Mouse (Mus musculus) left cerebral cortex, adult 11 months (tissue): ENCODE data around the gene Mmp19.

Experiments used
- DNase-seq: peaks from one replicate; pipeline ENCODE4 v3.0.0; 2022; ENCODE audit warnings: low spot score

Gene Mmp19

GRCm38 (mm10) chr10:128790398-128791124 is at the start of gene Mmp19:
Mmp19 (plus strand) TSS chr10:128790910.
- DNase-seq, result no peak

- no peak for DNase-seq
Measured at GRCm38 (mm10) chr10:128742616-128743015, 48.1 kb upstream of the Mmp19 start.

GRCm38 (mm10) chr10:128743235-128743634 is 47.5 kb upstream of the Mmp19 start:
- no peak for DNase-seq

GRCm38 (mm10) chr10:128743791-128744191 is 46.9 kb upstream of the Mmp19 start:
- DNase-seq, result no peak

- no peak for DNase-seq
Measured at GRCm38 (mm10) chr10:128744211-128744610, 46.5 kb upstream of the Mmp19 start.

- DNase-seq, result no peak
Measured at GRCm38 (mm10) chr10:128744680-128745601, 45.8 kb upstream of the Mmp19 start, which contains the start of gene Dgka. Dgka (minus strand) TSS chr10:128744855.

- no peak for DNase-seq
Measured at GRCm38 (mm10) chr10:128745946-128746613, 44.6 kb upstream of the Mmp19 start.

GRCm38 (mm10) chr10:128746972-128747645 is 43.6 kb upstream of the Mmp19 start:
- DNase-seq, result no peak

GRCm38 (mm10) chr10:128747646-128748251 is 43.0 kb upstream of the Mmp19 start, which contains the start of gene Pym1:
Pym1 (plus strand) TSS chr10:128747889.
- peak; percentile 19 for DNase-seq

- DNase-seq, result peak; percentile 67
Measured at GRCm38 (mm10) chr10:128748252-128748864, 42.4 kb upstream of the Mmp19 start.

- no peak for DNase-seq
Measured at GRCm38 (mm10) chr10:128772895-128773294, 17.8 kb upstream of the Mmp19 start.

GRCm38 (mm10) chr10:128773685-128774084 is 17.0 kb upstream of the Mmp19 start:
- no peak for DNase-seq

- no peak for DNase-seq
Measured at GRCm38 (mm10) chr10:128778441-128778840, 12.3 kb upstream of the Mmp19 start.

- no peak for DNase-seq
Measured at GRCm38 (mm10) chr10:128779011-128779795, 11.5 kb upstream of the Mmp19 start.

- DNase-seq, result no peak
Measured at GRCm38 (mm10) chr10:128780200-128780599, 10.5 kb upstream of the Mmp19 start.

- no peak for DNase-seq
Measured at GRCm38 (mm10) chr10:128792041-128792440, 1.3 kb downstream of the Mmp19 start.

- no peak for DNase-seq
Measured at GRCm38 (mm10) chr10:128793258-128793657, 2.5 kb downstream of the Mmp19 start.

GRCm38 (mm10) chr10:128794391-128794790 is 3.7 kb downstream of the Mmp19 start:
- no peak for DNase-seq

- DNase-seq, result no peak
Measured at GRCm38 (mm10) chr10:128795581-128795980, 4.9 kb downstream of the Mmp19 start.

- DNase-seq, result no peak
Measured at GRCm38 (mm10) chr10:128798676-128799075, 8.0 kb downstream of the Mmp19 start.
